Mouse (Mus musculus) C2C12 (cell line): Measurements from ENCODE around the gene Cobll1.

Source experiments
- CTCF ChIP-seq: IDR thresholded peaks from one replicate; pipeline ENCODE4 v1.5.1; 2011; ENCODE audit not compliant: control insufficient read depth, insufficient read depth, insufficient read length
- MAX ChIP-seq: IDR thresholded peaks from one replicate; pipeline ENCODE4 v1.6.1; 2011; ENCODE audit warnings: mild to moderate bottlenecking, control low read depth
- MYOD1 ChIP-seq: IDR thresholded peaks from one replicate; pipeline ENCODE4 v1.6.1; 2011; ENCODE audit warnings: low read depth; ENCODE audit not compliant: control insufficient read depth, insufficient read length
- MYOG ChIP-seq: IDR thresholded peaks from one replicate; pipeline ENCODE4 v1.6.1; 2011; ENCODE audit not compliant: control insufficient read depth, insufficient read length; ENCODE audit errors: extremely low read depth
- USF1 ChIP-seq: IDR thresholded peaks from one replicate; pipeline ENCODE4 v1.6.1; 2011; ENCODE audit warnings: low read depth, mild to moderate bottlenecking, control low read depth, moderate library complexity

DNA sequence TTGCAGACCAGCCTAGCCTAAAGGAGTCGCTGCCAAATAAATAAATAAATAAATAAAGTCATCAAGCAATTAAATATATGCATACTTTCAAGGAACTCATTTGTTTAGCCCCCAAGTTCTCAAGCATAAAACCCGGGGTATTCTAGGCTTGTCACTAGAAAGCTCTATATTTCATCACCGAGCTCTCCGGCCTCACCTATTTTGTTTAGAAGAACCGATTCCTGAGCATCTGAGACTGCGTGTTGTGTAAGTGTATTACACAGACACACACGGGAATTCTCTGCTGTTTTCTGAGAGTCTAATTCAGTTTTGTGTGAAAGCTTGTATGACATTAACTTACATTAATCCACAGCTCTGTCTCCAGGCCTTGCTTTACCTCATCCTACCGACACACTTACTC is 2.6 kb downstream of the Cobll1 start:
- TF ChIP-seq CTCF (no peak), MAX (no peak), MYOG (no peak), MYOD1 (no peak), USF1 (no peak)
